Mouse (Mus musculus) ovary, postnatal 10 days (tissue): ENCODE measurements at regions not wholly inside any gene's neighbourhood (a gene's known extent, or its start where the extent isn't known, plus 50 kb on each side); places are given as distances from the start of the nearest gene placed in this dataset.

Experiments
- DNase-seq: peaks from one replicate; pipeline ENCODE4 v3.0.0; 2022; ENCODE audit warnings: low spot score

GRCm38 (mm10) chr9:115611713-115612112 lies 297.5 kb upstream of the Gadl1 start:
- no peak for DNase-seq

DNA sequence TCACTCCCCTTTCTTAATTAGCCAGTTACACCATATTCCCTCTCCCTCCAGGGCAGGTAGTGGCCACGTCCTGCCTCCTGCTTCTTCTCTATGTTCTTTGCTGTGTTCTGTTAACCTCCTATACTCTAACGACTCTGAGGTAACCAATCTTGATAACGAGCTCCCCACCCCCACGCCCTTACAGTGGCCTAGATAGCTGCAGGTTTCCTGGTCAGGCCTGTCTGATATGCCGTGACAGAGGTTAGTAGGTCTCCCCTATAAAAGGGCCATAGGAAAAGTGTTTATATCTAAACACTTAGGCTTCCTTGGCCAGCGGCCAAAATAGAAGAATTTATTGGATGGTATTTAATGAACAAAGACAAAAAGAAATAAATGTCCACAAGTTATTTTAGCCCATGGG lies 296.3 kb upstream of the Gadl1 start:
- DNase-seq = no peak

GRCm38 (mm10) chr9:115614007-115614406 lies 295.2 kb upstream of the Gadl1 start:
- DNase-seq = no peak

- no peak for DNase-seq
Observed at GRCm38 (mm10) chr9:115617909-115618308, 291.3 kb upstream of the Gadl1 start.

GRCm38 (mm10) chr9:115623948-115624347 lies 285.3 kb upstream of the Gadl1 start:
- no peak for DNase-seq

DNA sequence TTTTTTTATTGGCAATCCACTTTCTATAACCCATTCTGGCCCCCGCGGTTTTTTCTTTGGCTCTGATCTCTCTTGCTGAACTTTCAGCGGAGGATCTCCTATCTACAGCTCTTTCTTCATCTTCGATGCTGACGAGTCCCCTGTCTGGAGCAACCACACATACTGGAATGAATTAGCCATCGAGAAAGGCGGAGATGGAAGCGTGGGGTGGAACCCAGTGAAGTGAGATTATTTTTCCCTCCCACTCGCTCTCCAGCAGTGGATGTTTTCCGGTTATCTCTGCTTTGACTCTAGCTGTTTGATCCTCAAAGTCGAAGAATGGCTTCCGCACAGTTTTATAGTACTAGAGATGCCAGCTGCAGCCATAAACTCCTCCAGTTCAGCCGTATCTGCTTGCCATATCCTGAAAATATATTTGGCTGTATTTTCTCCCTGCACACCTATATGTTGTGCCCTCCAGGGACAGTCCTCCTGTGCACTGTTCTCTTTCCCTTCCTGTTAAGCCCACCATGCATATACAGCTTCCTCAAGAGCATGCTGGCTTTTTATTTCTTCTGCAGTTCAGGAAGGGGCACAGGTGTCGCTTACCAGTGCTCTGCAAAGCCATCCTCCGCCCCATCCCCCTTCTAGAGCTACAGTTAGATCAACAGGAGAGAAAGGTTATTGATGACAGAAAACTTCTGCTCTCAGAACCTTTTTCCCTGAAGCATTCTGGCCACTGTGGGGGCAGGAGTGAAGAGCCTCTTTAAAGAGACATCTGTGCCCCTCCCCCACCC lies 284.3 kb upstream of the Gadl1 start:
- no peak for DNase-seq

- DNase-seq = no peak
Observed at GRCm38 (mm10) chr9:115627551-115627950, 281.7 kb upstream of the Gadl1 start.

DNA sequence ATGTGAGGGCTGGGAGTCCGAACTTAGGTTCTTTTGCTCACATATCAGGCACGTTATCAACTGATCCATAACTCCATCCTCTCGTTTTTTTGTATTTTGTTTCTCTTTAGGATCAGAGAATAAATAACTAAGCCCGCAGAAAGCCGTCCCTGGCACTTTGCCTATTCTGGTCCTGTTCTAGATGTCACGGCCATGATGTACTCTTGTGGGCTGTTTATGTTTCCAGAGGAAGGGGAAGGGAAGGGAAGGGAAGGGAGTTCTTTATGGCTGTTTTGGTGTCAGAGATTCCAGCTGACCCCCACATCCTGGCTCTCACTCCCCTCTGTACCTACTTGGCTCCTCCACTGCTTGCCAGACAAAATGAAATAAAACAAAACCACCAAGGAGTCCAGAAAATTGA lies 272.1 kb upstream of the Gadl1 start:
- no peak for DNase-seq

DNA sequence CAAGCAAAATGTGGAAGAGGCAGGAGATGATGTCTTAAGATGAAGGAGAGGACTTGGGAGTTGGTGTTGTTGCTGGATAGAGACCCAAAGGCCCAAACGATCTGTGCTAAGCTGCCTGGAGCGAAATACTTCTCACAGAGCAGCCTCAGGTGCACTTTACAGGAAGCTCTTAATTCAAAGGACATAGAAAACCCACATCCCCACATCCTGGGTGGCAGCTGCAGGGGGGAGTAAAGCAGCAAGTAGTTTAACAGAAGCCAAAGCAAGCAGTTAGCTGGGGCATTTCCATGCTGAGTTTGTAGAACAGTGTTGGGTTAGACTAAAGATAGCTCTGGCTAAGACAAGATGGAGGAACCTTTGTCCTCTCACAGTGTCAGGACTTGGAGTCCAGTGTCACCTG lies 268.5 kb upstream of the Gadl1 start:
- DNase-seq = no peak

- no peak for DNase-seq
Observed at GRCm38 (mm10) chr9:115642032-115642431, 267.2 kb upstream of the Gadl1 start.

- no peak for DNase-seq
Observed at GRCm38 (mm10) chr9:115644953-115645352, 264.3 kb upstream of the Gadl1 start.

GRCm38 (mm10) chr9:115646226-115646625 lies 263.0 kb upstream of the Gadl1 start:
- DNase-seq = no peak

DNA sequence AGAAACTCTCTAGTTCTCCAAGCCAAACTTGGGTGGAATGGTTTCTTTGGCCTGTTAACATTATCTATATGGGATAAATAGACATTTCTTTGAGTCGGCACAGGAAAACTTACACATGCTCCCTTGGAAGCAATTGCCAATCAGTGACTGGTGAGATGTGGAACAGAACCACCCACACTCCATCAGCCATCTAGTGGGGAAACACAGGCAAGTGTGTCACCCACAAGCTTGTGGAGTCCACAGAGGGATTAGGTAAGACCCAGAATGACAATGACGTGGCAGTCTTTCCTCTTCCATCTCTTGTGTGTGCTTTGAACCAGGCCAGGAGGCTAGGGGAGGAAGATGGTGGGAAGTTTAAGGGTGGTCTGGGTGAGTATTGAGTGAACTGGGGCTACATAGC lies 257.5 kb upstream of the Gadl1 start:
- no peak for DNase-seq

DNA sequence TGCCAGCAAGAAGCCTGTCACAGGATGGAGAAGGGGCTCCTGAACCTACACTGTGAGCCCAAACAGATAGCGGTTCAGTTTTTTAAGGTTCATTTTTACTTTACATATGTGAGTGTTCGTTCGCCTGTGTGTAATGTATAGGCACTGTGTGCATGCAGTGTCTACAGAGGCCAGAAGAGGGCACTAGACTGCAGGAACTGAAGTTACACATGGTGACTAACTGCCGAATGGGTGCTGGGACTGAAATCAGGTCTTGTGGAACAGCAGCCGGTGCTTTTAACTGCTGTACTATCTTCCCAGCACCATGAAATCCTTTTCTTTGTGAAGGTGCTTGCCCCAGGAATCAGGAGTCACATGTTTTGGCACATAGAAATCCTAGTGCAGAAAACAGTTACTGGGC lies 256.1 kb upstream of the Gadl1 start:
- no peak for DNase-seq

- DNase-seq = no peak
Observed at GRCm38 (mm10) chr9:115654933-115655332, 254.3 kb upstream of the Gadl1 start.

GRCm38 (mm10) chr9:115656538-115656937 lies 252.7 kb upstream of the Gadl1 start:
- no peak for DNase-seq

GRCm38 (mm10) chr9:115656994-115657713 lies 252.1 kb upstream of the Gadl1 start:
- DNase-seq = no peak

- DNase-seq = no peak
Observed at GRCm38 (mm10) chr9:115658477-115658876, 250.8 kb upstream of the Gadl1 start.

DNA sequence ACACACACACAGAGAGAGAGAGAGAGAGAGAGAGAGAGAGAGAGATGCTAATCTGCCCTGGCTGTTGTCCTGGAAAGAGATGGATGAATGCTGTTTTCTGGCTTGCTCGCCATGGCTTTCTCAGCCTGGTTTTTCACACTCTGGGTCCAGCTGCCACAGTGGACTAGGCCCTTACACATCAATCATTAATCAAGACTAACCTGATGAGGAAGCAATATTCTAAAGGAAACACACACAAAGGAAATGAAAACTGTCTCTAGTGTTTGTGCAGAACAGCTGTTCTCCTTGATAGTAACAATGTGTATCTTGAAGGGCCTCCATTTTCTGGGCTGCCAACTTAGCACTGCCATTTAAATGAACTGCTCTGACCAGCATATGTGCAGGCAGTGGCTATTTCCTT lies 248.9 kb upstream of the Gadl1 start:
- DNase-seq = no peak

GRCm38 (mm10) chr9:115661834-115662425 lies 247.3 kb upstream of the Gadl1 start:
- DNase-seq = no peak

DNA sequence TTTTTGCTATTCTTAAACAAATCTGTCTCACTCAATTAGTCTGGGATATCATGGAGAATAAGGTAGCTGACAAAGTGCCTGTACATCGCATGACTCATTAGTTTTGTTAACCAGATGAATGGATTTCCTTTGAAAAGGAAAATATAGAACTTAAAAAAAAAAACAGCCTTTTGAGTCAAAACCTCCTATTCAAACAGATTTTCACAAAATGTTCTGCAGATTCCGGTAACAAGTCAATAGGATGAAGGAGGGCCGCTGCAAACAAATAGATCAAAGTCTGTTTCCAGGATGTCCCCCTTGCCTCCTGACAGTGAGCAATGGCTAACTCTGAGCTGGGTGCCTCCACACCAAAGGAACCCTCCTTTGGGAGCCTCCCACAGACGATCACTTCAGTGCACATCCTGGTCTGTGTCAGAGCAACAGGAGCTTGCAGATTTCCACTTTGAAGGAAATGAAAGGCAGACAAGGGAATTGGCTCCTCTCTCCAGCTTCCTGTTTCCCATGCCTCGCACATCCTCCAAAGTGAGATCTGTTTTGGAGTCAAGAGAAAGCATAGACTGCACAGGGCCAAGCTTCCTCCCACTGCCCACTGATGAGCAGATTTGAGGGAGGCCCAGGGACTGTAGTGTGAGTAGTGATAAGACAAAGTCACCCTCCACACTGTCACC lies 243.8 kb upstream of the Gadl1 start:
- DNase-seq = no peak

- no peak for DNase-seq
Observed at GRCm38 (mm10) chr9:115666530-115666929, 242.7 kb upstream of the Gadl1 start.
